In the genomic region with DNA sequence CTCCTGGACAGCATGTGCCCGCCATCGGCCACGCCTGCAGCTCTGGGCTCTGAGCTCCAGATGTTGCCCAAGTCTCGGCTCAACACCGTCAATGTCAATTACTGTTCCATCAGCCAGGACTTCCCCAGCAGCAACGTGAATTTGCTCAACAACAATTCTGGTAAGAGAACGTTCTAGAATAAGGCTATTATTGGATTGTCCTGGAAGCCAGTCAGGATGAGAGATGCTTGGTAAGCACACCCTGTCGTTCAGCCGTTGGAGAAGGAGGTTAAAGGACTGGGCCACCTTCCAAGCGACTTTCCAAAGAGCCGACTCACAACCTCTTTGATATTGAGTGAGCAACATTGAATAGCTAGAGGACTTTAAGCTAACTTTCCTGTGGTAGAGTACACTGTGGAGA, we compare ENCODE assay signal across 26 mouse cellular contexts. TPM values are rescaled to one million over a fixed set of nuclear protein-coding genes. Genes with fewer than 3 reads are reported as not detected.
DNase-seq lines count a peak whose midpoint lies in the region; ATAC-seq and TF ChIP-seq lines count a peak whose summit lies in the region.
"Had no signal": no experiment of that assay in that cellular context is flagged by ENCODE, and none has a peak within 500 bp of the region (broad histone marks: within the 10 kb centered on the region; RNA-seq: fewer than 3 reads in every experiment).

No protein-coding gene starts in this region.

- H3K36me3 ChIP-seq in lung, postnatal 0 days (ENCODE audit: insufficient read depth, low read length): peaks cover 82% of the 10 kb centered on the region

- H3K4me3 ChIP-seq in lung, postnatal 0 days (ENCODE audit: low read depth, low read length): no peak overlapping the region
- no peak overlapping the region for H3K4me3 ChIP-seq in lung, adult 2 months (replicated peaks; ENCODE audit: extremely low read depth, low read depth, low read length)
- H3K4me3 ChIP-seq: embryonic facial prominence, embryonic 10.5 days; heart, embryonic 13.5 days; hindbrain, embryonic 10.5 days; kidney, embryonic 15.5 days; liver, embryonic 13.5 days; midbrain, embryonic 12.5 days had no signal

- no peaks in the 10 kb centered on the region for H3K9me3 ChIP-seq in lung, postnatal 0 days (ENCODE audit: low read length)
- H3K9me3 ChIP-seq: embryonic facial prominence, embryonic 10.5 days; G1E; heart, embryonic 13.5 days; hindbrain, embryonic 10.5 days; kidney, embryonic 15.5 days; liver, embryonic 13.5 days; midbrain, embryonic 12.5 days had no signal

- no peaks in the 10 kb centered on the region for H3K27me3 ChIP-seq in lung, postnatal 0 days (replicated peaks; ENCODE audit: insufficient read depth, low read length)
- H3K27me3 ChIP-seq: heart, embryonic 13.5 days; kidney, embryonic 15.5 days; liver, embryonic 13.5 days; midbrain, embryonic 12.5 days had no signal

- H3K4me1 ChIP-seq in lung, postnatal 0 days (ENCODE audit: insufficient read depth, low read depth, low read length): peaks cover 4% of the 10 kb centered on the region
- peaks cover 3% of the 10 kb centered on the region; the same call in 1 of the 2 replicates for H3K4me1 ChIP-seq in lung, adult 2 months (ENCODE audit: control insufficient read depth, insufficient read depth, low read length)
- H3K4me1 ChIP-seq: embryonic facial prominence, embryonic 10.5 days; hindbrain, embryonic 10.5 days; kidney, embryonic 15.5 days; liver, embryonic 13.5 days; midbrain, embryonic 12.5 days had no signal

- no peak for TF ChIP-seq POLR2A in lung, adult 2 months (IDR thresholded peaks at IDR 0.05; ENCODE audit: borderline replicate concordance, extremely low read depth, low read depth, low read length)

- no peak overlapping the region for H3K9ac ChIP-seq in lung, postnatal 0 days (replicated peaks; ENCODE audit: low read depth)
- H3K9ac ChIP-seq: forebrain, postnatal 0 days; heart, embryonic 13.5 days; kidney, embryonic 15.5 days; liver, embryonic 13.5 days; lung, embryonic 14.5 days; midbrain, embryonic 12.5 days had no signal

- 56% methylated on average over 11 of the region's 11 CpGs for WGBS in lung, postnatal 0 days
- 67% methylated on average over 11 of the region's 11 CpGs for WGBS in lung, adult 2 months

- peak overlapping the region; percentile 47; the same call in 1 of the 2 replicates for H3K27ac ChIP-seq in lung, postnatal 0 days (ENCODE audit: low read length)
- H3K27ac ChIP-seq: embryonic facial prominence, embryonic 10.5 days; heart, embryonic 13.5 days; hindbrain, embryonic 10.5 days; kidney, embryonic 15.5 days; liver, embryonic 13.5 days; midbrain, embryonic 12.5 days had no signal

- TF ChIP-seq CTCF in lung, postnatal 0 days (IDR thresholded peaks at IDR 0.05): no peak
- TF ChIP-seq CTCF in lung, adult 2 months (IDR thresholded peaks at IDR 0.05; ENCODE audit: insufficient read depth, low read length): no peak

- ATAC-seq in lung, postnatal 0 days: peak; percentile 16
- ATAC-seq: forebrain, postnatal 0 days; hindbrain, embryonic 16.5 days; intestine, embryonic 16.5 days had no signal

- peak; percentile 79 for TF ChIP-seq EP300 in lung, postnatal 0 days (IDR thresholded peaks at IDR 0.05)

- peak; percentile 95 for DNase-seq in heart, adult 11 months
- DNase-seq in heart, postnatal 4 days: no peak
- DNase-seq in lung, postnatal 0 days (ENCODE audit: low spot score): peak; percentile 58
- no peak for DNase-seq in lung, adult 2 months
- DNase-seq in gonadal fat pad, adult 2 months (ENCODE audit: low read depth): peak; percentile 41
- peak; percentile 64 for DNase-seq in skeletal muscle tissue, adult 2 months (ENCODE audit: low read depth, low spot score)
- no peak for DNase-seq in right cerebral cortex, postnatal 36 days (ENCODE audit: low spot score in 2 of 2)
- DNase-seq in thymus, postnatal 36 days: no peak
- DNase-seq: adrenal gland, adult 8-10 months; cerebellum, adult 11-12 months; cerebellum, postnatal 10 days; forebrain, postnatal 0 days; kidney, postnatal 36 days; layer of hippocampus, postnatal 36 days; liver, embryonic 13.5 days; lung, embryonic 14.5 days; spleen, adult 18-20 months; thymus, postnatal 25 days had no signal

- no peak overlapping the region for H3K4me2 ChIP-seq in lung, postnatal 0 days (replicated peaks; ENCODE audit: low read depth, low read length)
- H3K4me2 ChIP-seq: heart, embryonic 13.5 days; kidney, embryonic 15.5 days; liver, embryonic 13.5 days; lung, embryonic 14.5 days; midbrain, embryonic 12.5 days had no signal

RNA-seq across cellular contexts. Expression of a gene that starts 13.2 kb away (rescaled TPM):
- total RNA-seq in heart, postnatal 4 days (2021): 100 to 1,000 TPM; 106 to 110 TPM
- polyA plus RNA-seq in lung, postnatal 0 days (2015; fragmentation: Nextera tagmentation; extraction: Ambion mirVana): 71.2 and 75.5 TPM in 2 replicates
- polyA plus RNA-seq in lung, adult 2 months (2012; rRNA removed): 113 and 270 TPM in 2 replicates
- 32.5 and 37.8 TPM in 2 replicates for polyA plus RNA-seq in gonadal fat pad, adult 2 months (2012; rRNA removed)

Comparison
In these comparisons a context has a peak if more than half of its experiments do, and no peak if none do; other contexts are left out.
1. DNase-seq: peak in heart, adult 11 months (single experiment), lung, postnatal 0 days (single experiment), gonadal fat pad, adult 2 months (single experiment) and skeletal muscle tissue, adult 2 months (single experiment); none in heart, postnatal 4 days (single experiment), lung, adult 2 months (single experiment), right cerebral cortex, postnatal 36 days (0 of 2) and thymus, postnatal 36 days (0 of 2).